Mouse (Mus musculus) hematopoietic multipotent progenitor cell, adult 10-12 weeks (in vitro differentiated cells): ENCODE results near the gene Olfr829. TPM values are rescaled to one million over a fixed set of nuclear protein-coding genes. Genes with fewer than 3 reads are reported as not detected.

Experiments
- polyA plus RNA-seq: library from polyadenylated mRNA; stranded (reverse); fragments of >175 nt; gene quantifications from 2 replicates; pipeline ENCODE4 v1.2.3, GENCODE M21; 2012; ENCODE audit warnings: low replicate concordance

Gene Olfr829
- not detected in 2 replicates for polyA plus RNA-seq

DNA sequence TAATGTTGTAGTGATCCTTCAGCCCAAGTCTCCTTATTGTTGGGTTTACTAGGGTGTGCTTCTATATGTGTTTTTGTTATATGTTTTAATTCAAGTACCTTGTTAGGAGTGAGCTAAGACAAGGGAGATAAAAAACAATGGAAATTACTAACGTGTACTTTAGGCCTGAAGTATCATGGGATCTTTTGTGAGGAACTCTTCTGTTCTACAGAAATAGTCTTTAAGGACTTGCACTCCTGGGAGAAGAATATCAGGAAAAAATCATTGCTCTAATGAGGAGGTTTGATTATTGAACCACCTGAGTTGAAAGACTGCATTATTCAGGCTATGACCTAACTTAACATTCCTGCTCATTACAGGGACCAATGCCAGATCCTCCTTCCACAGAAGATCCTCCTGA, at the start of gene Olfr829:
Gene Olfr829 (plus strand): TSS at position 301 of the 400 bp plus-strand sequence.

DNA sequence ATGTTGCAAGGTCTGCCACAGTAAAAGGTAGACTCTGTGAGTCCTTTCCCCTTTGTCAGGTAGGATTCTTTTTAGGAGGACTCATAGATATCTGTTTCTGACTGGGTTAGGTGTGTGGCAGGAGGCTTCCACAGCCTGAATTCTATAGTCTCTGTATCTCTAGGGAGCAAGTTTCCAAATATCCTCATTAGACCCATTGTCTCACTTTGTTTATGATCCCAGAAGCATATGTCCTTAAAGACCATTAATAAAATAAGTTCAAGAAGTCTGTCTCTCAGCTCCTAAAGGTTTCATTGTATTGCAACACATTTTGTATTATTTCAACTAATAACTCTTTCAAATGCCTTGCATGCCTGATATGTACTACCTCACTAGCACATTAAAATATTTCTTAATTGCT, 35.3 kb upstream of the Olfr829 start, which contains the start of gene Olfr828:
Gene Olfr828 (minus strand): TSS at position 101 of the 400 bp plus-strand sequence.

DNA sequence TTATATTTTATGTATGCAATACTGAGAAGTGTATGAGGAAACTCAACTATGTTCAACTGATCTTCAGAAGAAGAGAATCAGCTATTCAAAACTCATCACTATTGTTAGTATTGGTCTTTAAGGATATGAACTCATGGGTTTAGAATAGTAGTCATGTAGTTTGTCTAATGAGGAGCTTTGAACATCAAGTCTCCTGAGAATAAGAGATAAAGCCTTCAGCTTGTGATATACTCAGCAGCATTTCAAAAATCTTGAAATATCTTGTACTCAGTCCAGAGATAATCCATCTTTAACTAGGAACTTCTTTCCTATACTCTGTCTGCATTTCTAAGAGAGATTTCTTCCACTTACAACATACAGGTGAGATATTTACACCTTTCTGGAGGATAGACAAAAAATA, 19.7 kb downstream of the Olfr829 start, which contains the start of gene Olfr830:
Gene Olfr830 (plus strand): TSS at position 301 of the 400 bp plus-strand sequence.

Other genes with a start within 250 kb of the Olfr829 start
- under 0.01 TPM in 1 of 2 replicates, not detected in the other for gene Muc16, start 180.4 kb upstream of the Olfr829 start, polyA plus RNA-seq
- gene Olfr24, start 90.9 kb upstream of the Olfr829 start, polyA plus RNA-seq = not detected in 2 replicates
- not detected in 2 replicates for gene Olfr828, start 35.4 kb upstream of the Olfr829 start, polyA plus RNA-seq
- gene Olfr830, start 19.8 kb downstream of the Olfr829 start, polyA plus RNA-seq = 0.10 TPM in 1 of 2 replicates, not detected in the other
- gene Olfr832, start 82.2 kb downstream of the Olfr829 start, polyA plus RNA-seq = not detected in 2 replicates
- not detected in 2 replicates for gene Olfr834, start 133.1 kb downstream of the Olfr829 start, polyA plus RNA-seq
- not detected in 2 replicates for gene Olfr835, start 177.8 kb downstream of the Olfr829 start, polyA plus RNA-seq